Mouse (Mus musculus) layer of hippocampus, adult 18-20 months (tissue): ENCODE results near the gene Disp1. TPM values are rescaled to one million over a fixed set of nuclear protein-coding genes. Genes with fewer than 3 reads are reported as not detected.
A peak's percentile ranks its signal among the peaks of the same experiment; 100 is the strongest.

ENCODE experiments used
- DNase-seq, 2 experiments: peaks; one replicate each; pipeline ENCODE4 v3.0.0; 2022; ENCODE audit warnings: low spot score in 2 of 2
- total RNA-seq, 2 experiments: library from RNA; stranded (reverse); gene quantifications; 2 replicates each; pipeline ENCODE4 v1.2.3; 2021

The Disp1 gene
- total RNA-seq, 2 experiments from 2014 or later: 4.8 to 5.5 TPM

DNA sequence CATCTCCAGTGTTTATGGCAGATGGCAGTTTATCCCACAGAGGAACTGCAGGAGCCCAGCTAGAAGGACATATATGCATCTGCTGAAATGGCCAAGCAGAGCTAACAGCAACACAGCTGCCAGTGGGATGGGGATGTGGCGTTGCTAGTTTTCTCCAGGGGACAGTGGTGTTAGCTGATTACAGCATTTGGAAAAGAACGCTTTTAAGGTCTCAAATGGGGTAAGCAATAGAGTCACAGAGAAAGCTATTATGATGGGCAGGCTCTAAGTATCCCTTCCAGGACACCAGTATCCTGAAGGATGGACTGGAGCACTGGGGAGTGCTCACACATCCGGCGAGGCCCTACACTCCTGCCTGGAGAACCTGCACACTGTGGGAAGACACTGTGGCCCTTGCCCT lies 129.0 kb downstream of the Disp1 start:
- DNase-seq: no peak

DNA sequence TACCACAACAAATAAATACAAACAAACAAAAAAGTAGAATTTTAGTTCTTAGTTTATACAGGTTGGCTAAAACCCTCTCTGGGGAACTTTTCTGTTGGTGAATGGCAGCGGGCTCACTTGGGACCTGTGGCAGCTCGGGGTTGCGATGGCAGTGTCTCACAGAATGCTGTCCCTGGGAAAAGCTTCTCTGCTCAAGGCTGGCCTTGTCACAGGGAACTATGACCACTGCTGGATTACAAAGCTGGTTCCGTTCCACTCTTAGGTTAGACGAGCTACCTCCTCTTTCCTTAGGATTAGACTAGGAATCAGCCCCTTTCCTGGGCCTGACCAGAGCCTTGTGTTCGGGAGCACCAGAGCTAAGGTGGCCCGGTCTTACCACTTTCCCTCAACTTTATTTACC lies 130.1 kb downstream of the Disp1 start:
- DNase-seq: no peak

DNA sequence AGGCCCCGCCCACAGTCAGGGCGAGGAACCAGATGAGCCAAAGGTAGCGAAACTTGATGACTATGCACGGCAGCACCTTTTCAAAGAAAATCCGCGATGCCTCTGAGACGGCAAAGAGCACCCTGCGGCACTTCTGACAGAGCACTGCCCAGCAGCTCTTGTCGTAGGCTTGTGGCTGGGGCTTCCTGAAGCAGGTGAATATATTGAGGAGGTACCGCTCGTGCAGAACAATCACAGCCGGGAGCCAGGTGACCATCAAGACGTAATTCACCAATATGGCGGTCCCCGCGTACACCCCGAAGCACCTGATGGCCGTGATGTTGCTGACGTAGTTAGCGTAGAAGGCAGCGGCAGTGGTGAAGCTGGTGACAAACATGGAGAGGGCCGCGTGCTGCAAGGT lies 132.7 kb downstream of the Disp1 start:
- no peak for DNase-seq

DNA sequence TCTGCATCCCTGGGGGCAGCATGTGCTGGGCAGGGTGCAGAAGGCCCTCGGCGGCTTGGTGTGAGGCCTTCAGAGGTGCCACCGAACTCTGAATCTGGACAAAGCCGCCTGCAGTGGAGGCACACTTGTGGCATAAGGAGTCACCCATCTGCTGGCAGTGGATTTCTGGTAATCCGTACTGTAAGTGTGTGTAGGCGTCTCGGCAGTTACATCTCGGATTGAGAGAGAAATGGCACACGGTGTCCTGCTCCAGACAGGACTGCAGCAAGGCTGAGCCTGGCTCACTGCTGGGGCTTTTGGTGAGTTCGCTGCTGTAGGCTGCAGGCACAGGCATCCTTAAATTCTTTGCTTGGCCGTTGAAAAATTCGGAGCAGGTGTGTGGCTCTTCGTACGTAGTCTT lies 134.5 kb downstream of the Disp1 start:
- DNase-seq: peak; percentile 42 to 70

DNA sequence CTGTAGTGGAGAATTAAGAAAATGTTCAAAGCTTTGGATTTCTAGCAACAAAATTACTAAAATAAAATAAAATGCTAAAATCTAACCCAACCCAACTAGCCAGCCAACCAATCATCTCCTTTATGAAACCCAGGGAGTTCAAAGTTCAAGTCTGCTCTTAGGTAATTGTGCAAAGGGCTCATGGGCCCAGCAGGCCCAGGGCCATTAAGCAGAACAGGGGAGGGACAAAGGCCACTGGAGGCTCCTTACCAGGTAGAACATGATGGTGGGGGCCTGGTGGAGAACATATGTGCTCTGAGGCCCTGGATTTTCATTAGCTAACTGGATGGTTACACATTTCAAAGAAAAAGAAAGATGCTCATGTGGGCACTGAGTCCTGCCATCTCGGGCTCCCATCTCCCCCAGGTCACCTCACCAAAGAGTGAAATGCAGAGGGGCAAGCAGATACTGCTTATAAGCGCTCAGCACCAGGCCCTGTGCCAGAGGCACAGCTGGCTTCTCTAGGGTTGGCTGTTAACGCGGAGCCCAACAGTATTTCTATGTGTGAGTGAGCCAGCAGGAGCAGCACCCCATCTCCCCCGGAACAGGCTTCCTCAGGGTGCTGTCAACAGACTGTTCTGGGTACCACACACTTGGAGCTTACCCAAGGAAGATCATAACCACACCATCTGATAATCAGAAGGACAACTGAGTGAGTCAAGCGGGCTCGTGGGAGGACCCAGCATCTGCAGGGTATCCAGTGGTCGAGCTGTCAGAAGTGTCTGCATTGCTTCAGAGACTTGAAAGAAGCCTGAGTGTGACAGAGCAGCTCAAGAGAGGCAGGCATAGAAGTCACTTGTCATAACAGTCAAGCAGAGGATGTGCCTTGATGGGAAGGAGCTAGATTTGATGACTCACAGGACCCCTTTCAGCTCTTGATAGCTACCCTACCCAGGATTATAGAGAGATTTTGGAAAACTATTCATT lies 137.0 kb downstream of the Disp1 start:
- peak; percentile 51 to 78 for DNase-seq

DNA sequence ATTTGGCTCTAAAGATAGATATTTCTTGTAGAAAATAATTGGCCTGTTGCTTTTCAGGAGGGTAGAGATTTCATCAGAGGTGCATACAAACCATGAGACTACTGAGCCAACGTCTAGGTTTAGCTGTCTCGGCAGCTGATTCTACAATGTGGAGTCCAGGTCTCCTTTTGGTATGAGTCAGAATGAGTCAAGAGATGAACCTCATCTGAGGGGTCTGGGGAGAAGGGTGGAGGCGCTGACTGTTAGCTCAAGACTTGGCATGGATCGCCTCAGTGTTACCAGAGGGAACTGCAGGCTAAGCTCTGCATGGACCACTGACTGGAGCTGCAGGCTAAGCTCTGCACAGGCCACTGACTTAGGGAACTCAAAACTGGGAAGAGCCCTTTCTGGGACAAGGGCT lies 138.9 kb downstream of the Disp1 start:
- no peak for DNase-seq

DNA sequence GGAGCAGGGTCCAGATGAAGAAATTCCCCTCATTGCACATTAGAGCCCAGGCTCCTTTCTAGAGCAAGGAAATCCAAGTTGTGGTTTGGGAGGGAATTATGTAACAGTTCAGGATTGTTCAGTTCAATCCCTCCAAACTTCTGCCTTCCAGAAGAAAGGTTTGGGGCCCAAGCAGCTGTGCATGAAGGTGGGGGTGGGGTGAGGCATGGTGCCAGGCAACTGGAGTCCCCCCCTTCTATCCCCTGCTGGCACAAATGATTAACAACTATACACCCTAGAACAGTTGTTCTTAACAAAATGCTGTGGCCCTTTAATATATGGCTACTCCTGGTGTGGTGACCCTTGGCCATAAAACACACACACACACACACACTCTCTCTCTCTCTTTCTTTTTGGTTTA lies 140.2 kb downstream of the Disp1 start:
- DNase-seq: no peak

DNA sequence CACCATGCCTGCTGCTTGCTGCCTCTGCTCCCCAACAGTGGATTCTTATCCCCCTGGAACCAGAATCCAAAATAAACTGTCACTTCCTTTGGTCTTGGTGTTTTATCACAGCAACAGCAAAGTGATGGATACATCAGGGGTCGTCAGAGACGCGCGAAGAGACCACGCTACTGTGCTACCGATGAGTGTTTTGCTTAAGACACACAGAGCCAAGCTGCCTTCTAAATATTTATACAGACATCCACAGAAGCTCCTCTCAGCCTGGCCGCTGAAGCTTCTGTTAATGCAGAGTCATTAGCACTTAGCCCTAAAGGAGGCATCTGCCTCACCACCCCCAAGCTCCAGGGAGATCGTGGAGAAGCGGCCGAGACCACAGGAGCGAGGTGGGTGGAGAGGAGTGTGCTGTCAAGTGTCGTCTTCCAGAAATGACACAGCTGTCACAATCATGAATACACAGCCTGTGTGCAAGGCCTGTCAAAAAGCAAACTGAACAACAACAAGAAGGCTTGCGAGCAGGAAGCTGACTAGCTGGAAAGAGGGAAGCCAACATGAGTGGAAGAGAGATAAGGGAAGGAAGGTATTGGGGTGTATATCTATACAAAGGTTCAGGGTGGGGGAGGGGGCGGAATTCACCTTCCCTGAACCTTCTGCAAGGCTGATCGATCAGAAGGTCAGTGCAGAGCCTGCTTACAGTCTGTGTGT lies 146.1 kb downstream of the Disp1 start:
- peak; percentile 56 to 78 for DNase-seq

DNA sequence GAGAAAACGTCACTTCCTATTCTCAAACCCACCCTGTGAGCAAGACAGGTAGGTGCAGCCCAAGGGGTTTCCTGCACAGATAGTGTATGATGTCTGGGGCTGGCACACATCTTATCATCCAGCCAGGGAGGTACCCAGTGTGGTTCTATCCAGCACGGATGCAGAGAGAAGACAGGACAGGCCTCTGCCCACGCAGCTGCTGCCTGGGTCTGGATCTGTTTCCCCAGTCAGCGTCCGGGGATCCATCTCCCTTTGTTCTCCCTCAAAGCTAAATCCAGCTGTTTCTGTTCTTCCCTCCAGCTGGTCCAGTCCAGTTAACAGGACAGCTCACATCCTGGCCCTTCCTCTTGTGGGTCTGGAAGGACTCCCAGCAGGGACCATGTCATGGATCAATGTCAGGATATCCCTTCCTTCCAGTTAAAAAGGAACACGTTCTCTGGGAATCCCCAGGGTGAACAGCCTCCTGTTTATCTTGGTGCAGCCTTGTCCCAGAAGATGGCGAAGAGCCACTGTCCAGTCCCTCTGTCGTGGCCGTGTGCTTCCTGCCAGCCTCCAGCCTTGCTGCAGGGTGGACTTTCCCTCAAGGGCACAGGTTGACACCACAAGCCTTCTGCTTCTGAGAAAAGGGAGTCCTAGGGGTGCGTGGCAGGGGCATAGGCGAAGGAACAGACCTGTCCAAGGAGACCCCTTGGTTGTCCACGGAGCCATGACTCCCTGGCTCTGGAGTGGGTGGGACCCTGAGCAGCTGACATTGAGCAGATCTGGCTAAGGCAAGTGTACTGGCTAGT lies 148.9 kb downstream of the Disp1 start:
- DNase-seq: no peak

DNA sequence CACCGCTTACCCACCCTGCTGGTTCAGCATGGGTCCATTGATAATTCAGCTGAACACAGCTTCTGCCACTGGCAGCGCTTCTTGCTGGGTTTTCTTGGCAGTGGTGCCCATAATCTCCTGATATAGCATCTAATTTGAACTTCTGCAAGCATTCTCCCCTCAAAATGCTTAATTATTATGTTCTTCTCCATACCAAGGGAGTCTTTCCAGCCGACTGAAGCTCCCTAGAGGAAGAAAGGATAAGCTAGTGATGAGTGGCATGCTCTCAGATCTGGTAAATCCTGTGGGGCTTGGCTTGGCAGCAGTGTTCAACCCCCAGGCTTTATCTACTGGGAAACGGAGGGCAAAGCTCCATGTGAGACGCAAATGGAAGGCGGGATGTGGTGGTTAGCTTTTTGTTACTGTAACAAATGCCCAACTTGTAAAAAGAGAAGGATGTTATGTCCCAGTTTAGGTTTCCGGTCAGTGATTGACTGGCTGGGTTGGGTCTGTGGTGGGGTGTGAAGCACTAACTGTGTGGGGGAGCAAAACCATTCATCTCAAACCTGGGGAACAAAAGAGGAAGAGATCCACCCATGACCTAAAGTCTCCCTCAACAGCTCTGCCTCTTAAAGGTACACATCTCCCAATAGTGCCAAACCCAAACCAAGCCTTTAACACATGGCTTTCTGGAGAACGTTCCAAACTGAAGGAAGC lies 151.2 kb downstream of the Disp1 start:
- DNase-seq: no peak

DNA sequence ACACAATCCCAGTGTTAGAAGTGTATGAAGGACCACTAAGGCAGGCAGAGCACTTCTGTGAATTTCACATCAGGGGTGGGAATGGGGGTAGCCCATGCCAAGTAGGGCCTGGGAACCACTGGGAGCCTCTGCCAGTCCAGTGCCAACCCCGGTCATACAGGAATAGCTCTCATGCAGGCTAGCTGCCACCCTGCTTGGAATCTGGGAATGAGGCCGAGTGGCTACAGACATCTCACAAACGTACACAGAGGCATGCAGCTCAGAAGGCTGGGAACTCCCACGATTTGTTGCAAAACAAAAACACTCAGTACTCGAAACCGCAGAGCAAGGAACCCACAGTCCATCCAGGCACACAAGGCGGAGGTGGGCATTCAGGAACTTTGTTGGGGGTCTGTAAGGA lies 153.5 kb downstream of the Disp1 start:
- no peak for DNase-seq

DNA sequence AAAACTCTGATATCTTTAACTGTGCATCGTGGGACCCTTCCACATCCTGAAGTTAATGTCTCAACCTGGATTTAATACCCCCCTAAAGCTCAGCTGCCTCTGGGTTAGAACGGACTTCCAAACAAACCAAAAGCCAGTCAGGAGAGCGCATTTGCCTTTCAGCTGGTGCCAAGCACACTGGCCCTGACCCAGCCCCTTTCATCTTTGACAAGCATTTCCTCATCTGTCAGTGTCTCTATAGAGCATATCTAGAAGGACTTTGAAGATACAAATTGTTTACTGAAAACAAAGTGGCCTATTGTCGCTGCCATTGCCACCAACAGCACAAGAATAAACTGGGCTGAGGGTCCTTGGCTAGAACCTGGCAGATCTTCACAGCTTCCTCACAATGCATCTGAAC lies 154.3 kb downstream of the Disp1 start:
- DNase-seq: no peak

DNA sequence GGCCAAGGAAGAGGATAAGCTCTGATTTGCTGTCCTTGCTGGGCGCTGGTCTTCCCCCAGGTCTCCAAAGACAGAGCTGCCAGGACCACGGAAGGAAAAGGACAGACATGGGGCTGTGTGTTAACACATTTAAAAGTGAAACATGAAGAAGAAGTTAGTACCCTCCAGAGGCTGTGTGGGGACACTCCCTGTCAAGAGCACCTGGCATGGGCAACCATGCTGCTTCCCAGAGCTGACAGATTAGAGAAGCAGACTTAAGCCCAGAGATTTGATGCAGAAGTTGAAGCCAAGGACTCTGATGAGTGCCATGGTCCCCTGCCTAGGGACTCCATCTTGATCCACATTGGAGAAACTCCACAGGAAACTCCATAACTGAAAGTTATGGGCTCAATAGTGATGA lies 160.7 kb downstream of the Disp1 start:
- no peak for DNase-seq

DNA sequence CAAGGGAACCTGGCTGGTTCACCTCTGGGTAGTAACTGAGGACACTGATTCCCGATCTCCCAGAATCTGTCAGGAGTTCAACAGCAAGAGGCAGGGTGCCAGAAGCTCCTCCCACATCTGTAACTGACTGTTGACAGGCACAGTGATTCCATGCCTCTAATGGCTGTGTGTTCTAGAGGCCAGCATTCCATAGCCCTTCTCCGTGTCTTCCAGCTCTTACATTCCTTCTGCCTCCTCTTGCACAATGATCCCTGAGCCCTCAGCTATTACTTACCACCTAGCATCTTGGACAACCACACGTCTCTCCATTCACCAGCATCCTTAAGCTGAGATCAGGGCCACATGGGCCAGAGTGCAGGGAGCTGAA lies 165.1 kb downstream of the Disp1 start:
- DNase-seq: no peak

DNA sequence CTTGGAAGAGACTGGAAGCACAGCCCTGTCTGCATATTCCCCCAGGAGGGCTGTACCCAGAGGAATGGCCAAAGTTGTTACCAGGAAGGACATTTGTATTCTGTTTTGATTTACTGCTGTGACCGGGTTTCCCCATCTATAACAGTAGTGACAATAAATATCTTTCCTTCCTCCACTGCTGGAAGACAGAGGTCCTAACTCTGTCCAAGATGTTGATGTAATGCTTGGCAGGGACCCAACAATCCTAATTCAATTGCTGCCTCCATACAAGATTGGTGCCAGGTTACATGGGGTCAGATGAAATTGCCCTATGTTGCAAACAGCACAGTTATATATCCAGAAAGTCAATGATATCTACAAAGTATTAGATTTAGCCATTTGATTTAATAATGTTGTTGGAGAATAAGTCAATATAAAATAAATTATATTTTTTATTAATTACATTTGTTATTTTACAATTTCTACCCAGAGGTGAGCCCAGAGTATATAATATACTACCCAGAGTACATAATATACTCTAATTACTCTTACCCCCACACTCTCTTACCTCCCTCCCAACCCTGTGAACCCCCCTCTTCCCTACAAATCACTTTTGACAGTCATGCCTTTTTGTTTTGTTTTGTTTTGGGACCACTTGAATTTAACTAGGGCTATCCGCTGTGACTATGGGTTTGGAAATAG lies 165.6 kb downstream of the Disp1 start:
- no peak for DNase-seq

DNA sequence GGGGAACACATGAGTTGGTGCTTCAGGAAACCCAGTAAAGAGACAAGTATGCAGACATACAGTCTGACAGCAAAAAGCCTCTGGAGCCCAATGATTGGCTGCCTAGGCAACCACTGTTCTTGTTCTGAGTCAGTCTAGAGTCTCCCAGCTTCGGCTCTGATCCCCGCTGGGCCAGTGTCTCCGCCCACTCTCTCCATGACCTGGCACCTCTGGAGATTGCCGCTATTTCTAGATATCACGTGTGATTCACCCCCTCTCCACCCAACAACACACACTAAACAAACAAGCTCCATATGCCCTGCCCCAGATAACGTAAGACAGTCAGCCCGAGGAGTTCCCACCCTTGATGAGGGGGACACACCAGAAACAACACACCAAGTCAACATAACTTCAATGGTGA lies 168.7 kb downstream of the Disp1 start:
- DNase-seq: no peak

DNA sequence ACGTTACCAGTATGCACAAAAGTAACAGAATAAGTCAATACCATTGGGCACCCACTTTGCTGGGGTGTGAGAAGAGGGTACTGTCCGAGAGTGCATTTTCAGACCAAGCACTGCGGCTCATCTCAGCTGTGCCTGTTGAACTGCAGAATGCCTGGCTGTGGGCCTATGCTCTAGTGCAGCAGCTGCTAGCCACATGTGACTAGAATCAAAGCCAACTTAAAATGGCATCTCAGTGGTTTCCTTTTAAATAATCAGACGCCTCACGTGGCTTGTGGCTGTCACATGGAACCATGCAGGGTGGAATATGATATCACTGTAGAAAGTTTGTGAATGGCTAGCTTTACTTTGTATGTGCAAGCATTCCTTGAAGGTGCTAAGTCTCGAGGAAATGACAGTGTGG lies 172.0 kb downstream of the Disp1 start:
- DNase-seq: no peak

DNA sequence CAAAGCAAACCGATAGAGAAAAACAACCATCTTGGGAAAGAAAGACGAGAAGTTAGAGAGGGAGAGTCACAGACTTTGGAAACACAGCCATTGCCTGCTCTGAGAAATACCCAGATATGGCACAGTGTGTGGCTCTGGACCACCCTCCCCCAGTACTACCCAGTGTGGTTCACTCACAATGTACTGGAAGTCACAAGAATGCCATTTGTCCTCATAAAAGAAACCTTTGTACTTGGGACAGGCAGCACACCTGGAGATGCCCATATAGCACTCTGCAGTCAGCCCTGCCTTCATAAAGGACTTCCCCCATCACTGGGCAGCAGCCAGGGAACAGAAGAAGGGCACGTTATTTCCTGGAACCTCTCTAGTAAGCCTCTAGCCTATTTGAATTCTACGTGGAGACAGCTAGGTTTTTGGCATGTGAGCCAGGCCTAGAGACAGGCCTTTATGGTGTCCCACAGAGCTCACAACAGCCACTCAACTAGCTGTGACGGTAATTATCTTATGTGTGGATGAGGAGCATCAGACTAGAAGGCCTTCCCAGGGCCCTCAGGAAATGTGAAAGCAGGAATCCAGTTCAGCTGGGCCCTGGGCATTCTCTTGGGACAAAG lies 173.3 kb downstream of the Disp1 start:
- DNase-seq: no peak

DNA sequence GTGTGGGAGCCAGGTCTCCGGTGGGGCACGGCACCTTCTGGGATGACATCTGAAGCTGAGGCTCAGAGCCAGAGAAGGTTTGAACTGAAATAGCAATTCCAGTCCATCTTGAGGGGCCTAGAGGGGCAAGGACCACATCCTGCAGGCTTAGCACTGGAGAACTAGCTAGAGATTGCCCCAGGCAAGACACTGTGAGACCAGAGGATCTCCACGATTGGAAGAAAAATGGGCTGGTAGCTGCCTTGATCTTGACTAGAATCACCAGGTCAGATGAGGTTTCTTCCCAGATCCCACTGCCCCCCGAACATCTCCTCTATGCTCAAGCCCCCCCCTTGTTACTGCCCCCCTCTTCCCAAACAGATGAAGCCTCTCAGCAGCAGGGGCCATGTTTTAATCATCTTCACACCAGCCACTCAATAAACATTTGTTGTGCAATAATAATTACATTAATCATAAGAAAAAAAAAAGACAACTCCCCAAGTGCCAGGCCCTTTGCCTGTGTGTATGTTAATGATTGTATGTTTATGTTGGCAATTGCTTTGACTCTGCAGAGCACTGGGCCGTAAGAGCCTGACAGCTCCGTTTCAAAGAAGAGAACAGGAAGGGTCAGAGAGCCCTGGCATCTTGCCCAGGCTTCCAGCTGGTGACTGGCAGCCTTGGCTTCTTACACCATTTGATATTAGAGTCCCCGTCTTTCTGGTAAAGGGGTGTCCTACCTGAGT lies 174.0 kb downstream of the Disp1 start:
- DNase-seq: no peak

DNA sequence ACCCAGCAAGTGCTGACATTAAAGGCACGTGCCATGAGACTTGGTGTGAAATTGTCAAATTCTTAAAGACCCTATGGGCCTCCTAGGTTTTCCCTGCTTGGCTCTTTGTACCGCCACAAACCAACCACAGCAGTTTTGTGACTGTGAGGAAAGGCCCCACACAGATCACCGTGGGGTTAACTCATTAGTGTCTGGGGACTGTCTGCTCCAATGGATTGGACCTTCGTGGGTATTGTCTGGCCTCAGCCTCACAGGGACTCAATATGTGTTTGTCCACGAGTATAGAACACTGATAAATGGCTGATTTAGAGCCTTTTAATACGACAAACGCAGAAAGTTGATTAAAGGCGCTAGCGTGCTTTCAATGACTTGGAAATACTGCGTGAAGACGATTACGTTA lies 175.2 kb downstream of the Disp1 start:
- DNase-seq: no peak
